Mouse (Mus musculus) kidney, adult 11 months (tissue): ENCODE results near the gene Gm21173.
"Not testable (repeated sequence)": the region's sequence is repeated elsewhere in the genome, so short reads cannot be mapped to it uniquely, and the experiment has no call there.

Source experiments
- DNase-seq: peaks from one replicate; pipeline ENCODE4 v3.0.0; 2022

Gm21173 gene

DNA sequence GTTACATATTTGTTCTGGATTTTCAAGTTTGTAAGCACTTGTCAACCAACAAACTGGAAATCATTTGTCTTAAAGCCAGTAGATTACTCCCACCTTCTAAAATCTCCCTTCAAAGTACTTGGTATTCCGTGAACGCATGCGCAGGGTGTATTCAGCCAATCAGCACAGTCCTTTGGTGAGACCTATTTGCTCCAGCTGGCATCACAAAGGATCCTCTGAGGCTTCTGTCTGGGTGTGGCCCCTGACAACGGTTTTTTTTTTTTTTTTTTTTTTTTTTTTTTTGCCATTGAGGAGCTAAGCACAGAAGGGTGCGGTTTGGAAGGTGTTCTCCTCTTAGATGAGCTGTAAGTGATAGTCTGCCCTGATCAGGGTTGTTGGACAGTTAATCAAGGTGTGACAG, at the start of gene Gm21173:
Gm21173 (plus strand) TSS at position 301 of the 400 bp plus-strand sequence.
- not testable (repeated sequence) for DNase-seq
